Mouse (Mus musculus) ES-Bruce4 (cell line): ENCODE results near the gene Scgb2b17. TPM values are rescaled to one million over a fixed set of nuclear protein-coding genes. Genes with fewer than 3 reads are reported as not detected.
"Not testable (repeated sequence)": the region's sequence is repeated elsewhere in the genome, so short reads cannot be mapped to it uniquely, and the experiment has no call there.

Experiments used
- H3K27ac ChIP-seq: 2 replicates; pipeline ENCODE4 v1.5.1; 2012; ENCODE audit warnings: low read length, inconsistent platforms; ENCODE audit not compliant: insufficient read depth
- H3K27me3 ChIP-seq: 2 replicates; pipeline ENCODE4 v1.6.1; 2012; ENCODE audit warnings: mild to moderate bottlenecking, low read length, inconsistent platforms; ENCODE audit not compliant: control insufficient read depth, poor library complexity, insufficient read depth, severe bottlenecking
- H3K36me3 ChIP-seq: 2 replicates; pipeline ENCODE4 v1.6.1; 2012; ENCODE audit warnings: inconsistent platforms, mild to moderate bottlenecking, low read length, moderate library complexity; ENCODE audit not compliant: control insufficient read depth, poor library complexity, insufficient read depth, severe bottlenecking
- H3K4me1 ChIP-seq: one replicate; pipeline ENCODE4 v1.8.1; 2011; ENCODE audit warnings: low read length; ENCODE audit not compliant: control insufficient read depth, insufficient read depth
- H3K4me3 ChIP-seq: 2 replicates; pipeline ENCODE4 v1.5.1; 2011; ENCODE audit warnings: low read depth, mild to moderate bottlenecking, low read length
- H3K9ac ChIP-seq: 2 replicates; pipeline ENCODE4 v1.6.1; 2012; ENCODE audit warnings: low read depth, mild to moderate bottlenecking, inconsistent platforms; ENCODE audit not compliant: poor library complexity, severe bottlenecking
- H3K9me3 ChIP-seq: replicated peaks from 2 replicates; pipeline ENCODE4 v1.6.1; 2012; ENCODE audit warnings: mild to moderate bottlenecking, low read length, inconsistent platforms; ENCODE audit not compliant: control insufficient read depth, poor library complexity, insufficient read depth, severe bottlenecking
- polyA plus RNA-seq: library from polyadenylated mRNA; stranded (reverse); fragments of >200 nt; gene quantifications from 2 replicates; pipeline ENCODE4 v1.2.4, GENCODE M21; 2011; ENCODE audit warnings: low read depth; ENCODE audit not compliant: missing spikeins, insufficient read depth, insufficient read length

Gene Scgb2b17
- not detected in 2 replicates for polyA plus RNA-seq

- H3K9me3 ChIP-seq, H3K4me3 ChIP-seq, H3K4me1 ChIP-seq, H3K36me3 ChIP-seq, H3K9ac ChIP-seq, H3K27me3 ChIP-seq, H3K27ac ChIP-seq: not testable (repeated sequence)
These were observed at the start of gene Scgb2b17 for GRCm38 (mm10) chr7:33056461-33056860. Gene Scgb2b17 (minus strand): TSS chr7:33056561.

DNA sequence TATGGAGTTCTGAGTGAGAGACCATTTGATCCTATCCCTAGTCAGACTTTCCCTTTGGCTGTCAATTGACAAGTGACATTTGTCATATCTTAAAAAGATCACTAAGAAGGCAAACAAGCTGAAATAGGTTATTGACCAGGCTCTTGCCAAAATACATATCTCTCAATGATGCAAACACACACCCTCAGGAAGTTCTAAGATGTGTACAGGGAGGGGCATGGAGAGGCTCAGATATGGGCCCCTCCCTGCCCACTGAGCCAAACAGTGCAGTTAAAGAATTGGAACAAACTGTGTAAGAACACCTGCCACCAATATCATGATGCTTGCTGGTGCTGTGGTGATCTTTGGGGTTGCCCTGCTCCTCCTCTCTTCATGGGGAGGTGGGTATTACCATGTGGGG lies 6.8 kb upstream of the Scgb2b17 start, which contains the start of gene Scgb1b17:
Scgb1b17 (plus strand) TSS at position 301 of the 400 bp plus-strand sequence.
- H3K27ac ChIP-seq, H3K27me3 ChIP-seq, H3K4me3 ChIP-seq, H3K9ac ChIP-seq, H3K9me3 ChIP-seq, H3K36me3 ChIP-seq, H3K4me1 ChIP-seq: not testable (repeated sequence)

Other genes starting within 250 kb of the Scgb2b17 start
- gene Scgb2b15, start 226.9 kb downstream of the Scgb2b17 start, polyA plus RNA-seq, result not detected in 2 replicates
- gene Scgb1b15, start 220.0 kb downstream of the Scgb2b17 start, polyA plus RNA-seq, result not detected in 2 replicates
- gene Scgb1b17, start 6.9 kb upstream of the Scgb2b17 start, polyA plus RNA-seq, result not detected in 2 replicates
- not detected in 2 replicates for gene Scgb2b18, start 117.3 kb upstream of the Scgb2b17 start, polyA plus RNA-seq
- not detected in 2 replicates for gene Scgb1b18, start 129.0 kb upstream of the Scgb2b17 start, polyA plus RNA-seq
- not detected in 2 replicates for gene Scgb2b19, start 223.8 kb upstream of the Scgb2b17 start, polyA plus RNA-seq
- not detected in 2 replicates for gene Scgb1b19, start 230.7 kb upstream of the Scgb2b17 start, polyA plus RNA-seq